Mouse (Mus musculus): ENCODE measurements around the gene Kcnj15. TPM values are rescaled to one million over a fixed set of nuclear protein-coding genes. Genes with fewer than 3 reads are reported as not detected.
A peak's percentile ranks its signal among the peaks of the same experiment; 100 is the strongest.

Kcnj15 gene
- total RNA-seq (2021), result 1 to 10 TPM; 1.6 to 2.2 TPM
- long read RNA-seq, experiment 1, partial matches to known transcripts, result 0 of 1 reads
- long read RNA-seq, experiment 1, other reads (novel, unspliced or antisense), result 1 of 1 reads
- long read RNA-seq, experiment 2, partial matches to known transcripts, result 1 of 2 reads
- long read RNA-seq, experiment 2, other reads (novel, unspliced or antisense), result 1 of 2 reads

DNA sequence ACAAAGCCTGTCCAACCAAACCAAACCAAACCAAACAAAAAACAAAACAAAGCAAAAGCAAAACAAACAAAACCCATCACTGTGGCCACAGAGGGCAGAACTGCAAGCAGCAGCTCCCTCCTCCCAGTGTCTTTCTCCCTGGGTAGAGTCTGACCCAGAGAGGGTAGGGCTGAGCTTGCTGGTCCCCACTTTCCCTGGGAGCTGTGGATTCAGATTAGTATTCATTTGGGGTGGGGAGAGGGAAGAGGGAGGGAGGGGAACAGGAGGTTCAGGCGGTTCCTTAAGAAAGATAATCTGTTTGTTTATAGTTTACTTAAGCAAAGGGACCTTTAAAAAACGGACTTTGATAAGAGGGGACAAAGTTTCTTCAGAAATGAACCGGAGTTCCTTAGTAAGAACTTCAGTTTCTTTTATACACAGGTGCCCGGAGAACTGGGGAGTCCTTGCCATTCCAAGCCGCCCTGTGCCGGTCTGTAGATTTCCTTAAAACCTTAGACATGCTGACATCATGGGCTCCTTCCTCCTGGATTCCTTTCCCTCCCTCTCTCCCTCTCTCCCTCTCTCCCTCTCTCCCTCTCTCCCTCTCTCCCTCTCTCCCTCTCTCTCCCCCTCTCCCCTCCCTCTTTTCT lies at the start of gene Kcnj15:
Gene Kcnj15, plus strand, starts transcription at position 293 of the 629 bp plus-strand sequence.
- intact Hi-C loops (cut with DNase I), result no loop called here
- no peak for DNase-seq

DNA sequence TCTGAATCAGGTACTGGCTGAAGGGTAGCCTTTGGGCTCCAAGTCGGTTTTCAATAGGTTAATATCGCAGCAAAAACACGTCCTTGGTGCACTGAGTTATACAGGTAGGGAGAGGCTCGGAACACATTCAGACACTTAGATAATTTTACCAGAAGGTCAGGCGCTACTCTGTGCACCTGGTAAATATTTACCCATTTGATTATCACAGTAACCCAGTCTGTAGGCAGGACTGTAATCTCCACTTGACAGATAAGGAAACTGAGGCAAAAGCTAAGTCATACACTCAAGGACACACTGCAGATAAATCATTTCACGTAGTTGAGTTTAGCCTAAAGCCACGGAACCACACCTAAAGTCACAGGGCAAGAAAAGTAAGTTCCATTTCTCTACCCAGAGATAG lies 49.1 kb upstream of the Kcnj15 start:
- intact Hi-C loops (cut with DNase I), result no loop called here
- no peak for DNase-seq

GRCm38 (mm10) chr16:95209011-95209466 lies 48.3 kb upstream of the Kcnj15 start:
- intact Hi-C loops (cut with DNase I), result loop anchor here (1.0 kb wide), 1 partner anchor 132 kb away; no protein-coding TSS in a partner anchor
- DNase-seq, result peak; percentile 21 to 41

- intact Hi-C loops (cut with DNase I), result loop anchor here (5.0 kb wide), 1 partner anchor 78 kb away; no protein-coding TSS in a partner anchor
- DNase-seq, result no peak
Observed at GRCm38 (mm10) chr16:95214251-95215197, 42.8 kb upstream of the Kcnj15 start.

GRCm38 (mm10) chr16:95215782-95216181 lies 41.6 kb upstream of the Kcnj15 start:
- intact Hi-C loops (cut with DNase I), result no loop called here

GRCm38 (mm10) chr16:95216346-95216745 lies 41.0 kb upstream of the Kcnj15 start:
- intact Hi-C loops (cut with DNase I), result no loop called here
- DNase-seq, result no peak

More at GRCm38 (mm10) chr16:95215782-95216181, 41.6 kb upstream of the Kcnj15 start:
- no peak for DNase-seq

DNA sequence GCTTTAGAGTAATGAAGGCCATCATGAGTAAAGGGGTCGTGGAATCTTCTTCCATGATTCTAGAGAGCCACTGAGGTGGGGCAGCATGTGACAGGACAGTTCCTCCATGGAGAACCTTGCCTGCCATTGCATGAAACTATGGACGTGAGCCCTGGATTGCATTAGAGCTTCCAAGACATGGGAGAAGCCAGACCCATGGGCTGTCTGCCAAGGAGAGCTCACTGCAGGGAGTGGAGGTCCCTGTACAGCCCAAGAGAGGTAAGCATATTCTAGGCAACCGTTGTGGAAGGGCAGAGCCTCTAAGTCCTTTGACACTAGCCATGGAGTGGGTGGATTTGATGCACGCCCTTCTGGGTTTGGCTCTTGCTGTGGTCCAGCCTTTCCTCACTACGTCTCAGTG lies 40.5 kb upstream of the Kcnj15 start:
- intact Hi-C loops (cut with DNase I), result no loop called here
- DNase-seq, result no peak

DNA sequence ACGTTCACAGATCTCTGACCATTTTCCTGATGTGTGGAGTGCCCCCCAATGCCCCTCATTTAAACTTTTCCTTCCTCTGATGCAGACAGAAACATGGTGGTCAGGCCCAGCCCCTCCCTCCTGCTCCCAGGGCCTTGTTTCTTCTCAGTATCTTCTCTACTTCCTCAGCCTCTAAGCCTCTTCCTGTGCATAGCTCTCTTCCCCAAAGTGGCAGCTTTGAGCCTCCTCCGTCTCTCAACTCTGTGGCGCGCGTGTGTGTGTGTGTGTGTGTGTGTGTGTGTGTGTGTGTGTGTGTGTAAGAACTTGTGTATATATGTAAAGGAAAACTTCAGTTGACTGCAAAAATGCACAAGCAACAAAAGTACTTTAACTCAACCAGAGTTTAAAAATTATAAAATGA lies 38.6 kb upstream of the Kcnj15 start:
- no peak for DNase-seq
- intact Hi-C loops (cut with DNase I), result no loop called here

DNA sequence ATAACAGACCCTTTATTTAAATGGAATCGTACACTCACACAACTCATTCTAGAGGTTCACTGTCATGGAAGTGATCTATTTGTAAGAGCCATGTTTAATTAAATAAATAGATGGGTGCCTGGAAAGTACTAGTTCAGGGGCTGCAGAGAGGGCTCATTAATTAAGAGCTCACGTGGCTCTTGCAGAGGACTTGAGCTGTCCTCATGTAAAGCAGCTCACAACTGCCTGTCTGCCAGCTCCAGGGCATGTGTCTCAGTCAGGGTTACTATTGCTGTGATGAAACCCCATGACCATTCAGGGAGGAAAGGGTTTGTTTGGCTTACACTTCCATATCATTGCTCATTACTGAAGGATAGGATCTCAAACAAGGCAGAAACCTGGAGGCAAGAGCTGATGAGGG lies 37.9 kb upstream of the Kcnj15 start:
- intact Hi-C loops (cut with DNase I), result no loop called here
- DNase-seq, result no peak

DNA sequence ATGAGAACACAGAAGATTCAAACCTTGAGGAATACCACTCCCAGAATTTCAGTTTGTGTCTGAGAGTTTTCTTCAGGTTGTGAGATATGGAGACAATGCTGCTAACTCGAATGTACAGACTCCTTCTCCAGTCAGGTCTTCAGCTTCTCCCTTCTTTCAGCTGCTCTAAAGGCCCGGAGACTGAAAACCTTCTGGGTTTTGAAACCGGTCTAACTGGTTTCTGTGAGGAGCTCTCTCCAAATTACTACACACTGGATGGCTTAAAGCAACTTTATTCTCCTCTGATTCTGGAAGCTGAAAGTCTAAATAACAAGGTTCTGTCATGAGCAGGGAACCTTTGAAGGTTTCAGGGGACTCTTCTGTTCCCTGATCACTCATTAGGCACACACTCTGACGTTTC lies 36.3 kb upstream of the Kcnj15 start:
- intact Hi-C loops (cut with DNase I), result no loop called here
- no peak for DNase-seq

GRCm38 (mm10) chr16:95222026-95222718 lies 35.2 kb upstream of the Kcnj15 start:
- intact Hi-C loops (cut with DNase I), result no loop called here
- no peak for DNase-seq

DNA sequence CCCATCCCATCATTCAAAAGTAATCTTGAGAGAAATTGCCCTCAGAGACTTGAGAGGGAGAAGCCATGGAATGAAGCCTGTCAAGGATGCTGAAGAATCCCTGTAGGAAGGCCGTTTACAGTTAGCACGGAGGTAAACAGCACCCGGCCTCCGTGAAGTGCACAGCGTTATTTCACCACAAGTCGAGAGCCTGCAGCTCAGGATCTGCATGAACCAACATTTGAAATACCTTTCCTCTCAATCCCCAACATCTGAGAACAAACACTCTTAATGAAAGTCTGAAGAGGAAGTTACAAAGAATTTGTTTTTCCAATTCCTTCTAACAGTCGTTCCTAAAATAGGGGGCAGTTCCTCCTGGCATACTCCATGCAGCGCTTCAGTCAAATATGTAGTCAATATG lies 33.9 kb upstream of the Kcnj15 start:
- DNase-seq, result no peak
- intact Hi-C loops (cut with DNase I), result no loop called here

DNA sequence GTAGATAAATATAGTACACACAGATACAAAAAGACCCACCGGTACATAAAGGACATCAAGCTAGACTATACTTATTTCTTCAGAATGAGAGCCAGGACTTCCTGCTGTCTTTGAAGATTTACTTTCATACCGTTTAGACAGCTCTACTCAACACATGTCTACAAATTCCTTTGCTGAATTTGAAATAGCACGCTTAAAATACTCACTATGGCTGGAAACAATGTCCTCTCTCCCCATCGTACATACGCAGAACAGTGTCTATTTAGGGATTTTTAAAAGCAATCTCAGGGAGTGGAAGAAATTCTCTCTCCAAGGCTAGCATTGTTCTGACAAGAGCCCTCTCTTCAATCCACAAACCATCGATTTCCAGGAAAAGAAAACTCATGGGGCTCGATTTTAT lies 32.1 kb upstream of the Kcnj15 start:
- intact Hi-C loops (cut with DNase I), result no loop called here
- no peak for DNase-seq

- no peak for DNase-seq
- intact Hi-C loops (cut with DNase I), result no loop called here
Observed at GRCm38 (mm10) chr16:95231768-95232167, 25.6 kb upstream of the Kcnj15 start.

DNA sequence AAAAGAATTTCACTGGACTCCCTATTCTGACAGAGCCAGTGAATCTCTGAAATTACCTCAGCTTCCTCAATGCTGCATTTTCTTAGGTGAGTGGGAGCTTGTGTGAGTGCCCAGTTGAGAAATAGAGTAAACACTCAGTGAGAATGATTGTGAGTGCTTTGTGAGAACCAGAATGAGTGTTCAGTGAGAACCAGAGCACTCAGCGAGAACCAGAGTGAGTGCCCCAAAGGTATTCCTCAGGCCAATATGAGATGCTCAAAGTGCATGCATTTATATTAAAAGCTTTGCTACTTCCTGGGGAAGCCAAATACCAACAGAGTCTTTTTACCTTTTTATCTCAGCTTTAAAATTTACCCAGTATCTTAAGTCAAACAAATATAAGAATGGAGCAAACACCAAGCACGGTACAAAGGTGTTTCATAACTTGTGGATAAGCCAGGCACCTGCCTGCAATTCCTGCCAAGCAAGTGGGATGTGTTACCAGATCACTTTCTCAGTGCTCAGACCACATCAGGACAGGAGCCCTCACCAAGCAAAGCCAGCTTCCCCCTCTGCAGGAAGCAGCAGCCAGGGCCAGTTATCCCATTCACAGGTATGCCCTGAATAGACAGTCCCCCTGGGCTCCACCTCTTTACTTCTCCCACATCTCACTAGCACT lies 22.3 kb upstream of the Kcnj15 start:
- intact Hi-C loops (cut with DNase I), result no loop called here

DNA sequence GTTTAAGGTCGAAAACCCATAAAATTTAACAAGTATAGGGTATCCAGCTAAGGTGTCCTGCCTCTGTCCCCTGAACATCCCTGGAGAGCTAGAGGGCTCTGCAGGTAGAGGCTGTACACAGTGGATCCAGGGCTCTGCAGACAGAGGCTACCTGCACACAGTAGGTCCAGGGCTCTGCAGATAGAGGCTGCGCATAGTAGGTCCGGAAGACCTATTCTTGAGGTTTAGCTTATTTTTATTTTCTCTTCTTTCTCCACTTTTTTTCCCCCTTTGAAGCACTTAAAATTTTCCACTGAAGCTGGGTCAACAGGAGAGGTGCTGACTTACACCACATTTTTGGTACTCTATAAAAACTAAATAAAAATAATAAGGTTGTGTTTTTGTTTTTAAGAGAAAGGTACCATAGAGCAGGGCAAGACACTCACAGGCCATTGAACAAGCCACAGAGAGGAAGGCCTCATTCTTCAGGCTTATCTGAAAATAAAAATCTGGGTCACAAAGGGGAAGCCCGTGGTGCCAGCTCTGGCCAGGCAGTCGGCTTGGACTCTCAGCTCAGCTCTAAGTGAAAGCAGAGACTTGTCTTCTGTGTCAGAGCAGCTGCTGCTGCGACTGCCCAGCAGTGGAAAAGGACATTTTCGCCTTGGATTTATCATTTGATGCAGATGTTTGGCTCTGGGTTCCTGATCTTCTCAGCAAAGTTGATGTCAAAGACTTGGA lies 18.0 kb upstream of the Kcnj15 start:
- DNase-seq, result peak in 1 of 2 experiments; percentile 21

More for the DNA sequence above, 22.3 kb upstream of the Kcnj15 start:
- DNase-seq, result no peak

DNA sequence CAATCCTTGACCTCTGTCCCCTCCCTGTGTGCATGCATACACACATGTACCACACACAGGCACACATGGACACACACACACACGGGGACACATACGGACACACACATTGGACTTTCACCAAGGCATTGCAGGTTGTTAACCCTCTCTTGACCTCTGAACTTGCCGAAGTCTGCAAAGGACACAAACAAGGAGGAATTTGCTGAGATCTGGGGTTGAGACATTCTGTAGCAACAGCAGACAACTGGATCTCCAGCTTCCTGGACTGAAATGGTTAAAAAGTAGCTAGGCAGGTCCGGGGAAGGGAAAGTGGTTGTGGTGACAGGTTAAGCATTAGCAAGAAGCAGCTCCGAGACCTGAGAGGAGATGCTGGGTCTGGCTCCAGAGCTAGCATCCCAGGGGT lies 16.7 kb upstream of the Kcnj15 start:
- intact Hi-C loops (cut with DNase I), result no loop called here
- no peak for DNase-seq

More for the DNA sequence above, 18.0 kb upstream of the Kcnj15 start:
- intact Hi-C loops (cut with DNase I), result no loop called here

DNA sequence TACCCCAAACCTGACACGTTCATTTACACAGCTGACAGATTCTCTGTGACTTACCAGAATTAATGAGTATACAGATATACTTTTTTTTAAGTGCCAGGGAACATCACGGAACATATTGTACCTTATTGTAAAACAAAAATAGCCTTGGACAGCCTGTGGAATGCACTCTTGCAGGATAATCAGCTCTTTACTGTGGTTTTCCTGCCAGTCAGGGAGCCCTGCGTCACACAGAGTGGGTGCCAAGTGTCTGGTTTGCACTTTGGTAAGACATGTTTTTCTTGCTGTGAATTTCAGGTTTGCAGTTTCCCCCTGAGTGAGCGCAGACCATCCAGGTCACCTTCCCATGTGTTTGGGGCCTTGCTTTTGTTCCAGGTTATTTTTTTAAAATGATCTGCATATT lies 15.8 kb upstream of the Kcnj15 start:
- DNase-seq, result peak; percentile 63 to 73
- intact Hi-C loops (cut with DNase I), result no loop called here

DNA sequence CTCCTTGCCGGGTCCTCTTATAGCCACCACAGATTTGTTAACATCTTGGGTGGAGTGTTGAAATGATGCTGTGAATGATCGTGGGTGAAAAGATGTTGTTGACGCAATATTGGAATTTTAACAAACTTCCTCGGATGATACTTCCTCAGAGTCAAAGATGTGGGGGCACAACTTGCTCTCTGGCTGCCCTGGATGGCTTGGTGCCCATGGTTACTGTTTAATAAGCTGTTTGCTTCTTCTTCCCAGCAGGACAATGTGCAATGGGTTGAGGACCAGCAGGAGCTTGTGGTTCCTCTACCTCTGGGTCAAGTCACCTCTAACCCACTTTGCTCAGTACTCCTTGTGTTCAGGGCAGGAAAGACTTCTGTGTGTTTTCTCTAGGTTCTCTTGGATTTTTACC lies 15.2 kb upstream of the Kcnj15 start:
- no peak for DNase-seq
- intact Hi-C loops (cut with DNase I), result no loop called here
